In the genomic region with DNA sequence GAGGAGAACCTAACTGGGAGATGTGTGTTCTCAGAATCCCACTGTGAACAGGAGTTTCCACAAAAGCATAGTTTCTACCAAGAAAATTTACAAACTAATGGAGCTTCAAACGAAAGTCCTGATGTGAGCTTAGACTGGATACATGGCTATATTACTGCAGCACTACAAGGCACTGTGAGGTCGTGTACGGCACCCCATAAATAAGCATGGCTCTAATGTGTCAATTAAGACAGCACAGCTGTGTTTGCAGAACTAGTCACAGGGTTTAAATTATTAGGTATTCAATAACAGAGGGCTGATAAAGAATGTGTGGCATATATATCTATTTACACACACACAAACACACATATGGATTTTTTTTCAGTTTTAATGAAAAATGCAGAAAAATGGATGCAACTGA, we compare ENCODE assay signal across 22 mouse cellular contexts. TPM values are rescaled to one million over a fixed set of nuclear protein-coding genes. Genes with fewer than 3 reads are reported as not detected.
DNase-seq lines count a peak whose midpoint lies in the region; ATAC-seq and TF ChIP-seq lines count a peak whose summit lies in the region.
"Had no signal": no experiment of that assay in that cellular context is flagged by ENCODE, and none has a peak within 500 bp of the region (broad histone marks: within the 10 kb centered on the region; RNA-seq: fewer than 3 reads in every experiment).

No protein-coding gene starts in this region.

- ATAC-seq in lung, embryonic 14.5 days (ENCODE audit: insufficient read depth) = peak; percentile 86
- ATAC-seq in lung, embryonic 16.5 days (ENCODE audit: low read depth) = 0 out of 2 replicates have a peak, but pooled peaks have one; percentile 51
- no peak for ATAC-seq in lung, postnatal 0 days
- no peak for ATAC-seq in heart, embryonic 12.5 days (ENCODE audit: insufficient number of reproducible peaks, low FRiP score)
- ATAC-seq: activated CD4-positive, CD25-positive, alpha-beta regulatory T cell, adult 4 months; forebrain, embryonic 13.5 days; forebrain, embryonic 15.5 days; Patski had no signal

- H3K4me3 ChIP-seq in lung, embryonic 14.5 days (ENCODE audit: low read depth, low read length) = no peak overlapping the region
- no peak overlapping the region for H3K4me3 ChIP-seq in lung, adult 2 months (replicated peaks; ENCODE audit: extremely low read depth, low read depth, low read length)
- no peak overlapping the region for H3K4me3 ChIP-seq in lung, embryonic 16.5 days (ENCODE audit: low read length)
- H3K4me3 ChIP-seq in lung, postnatal 0 days (ENCODE audit: low read depth, low read length) = no peak overlapping the region
- H3K4me3 ChIP-seq in limb, embryonic 10.5 days = no peak overlapping the region
- no peak overlapping the region for H3K4me3 ChIP-seq in heart, embryonic 12.5 days
- H3K4me3 ChIP-seq: embryonic facial prominence, embryonic 10.5 days; embryonic facial prominence, embryonic 12.5 days; forebrain, embryonic 13.5 days; forebrain, embryonic 15.5 days had no signal

- H3K9me3 ChIP-seq in lung, embryonic 14.5 days (ENCODE audit: low read depth, low read length) = no peaks in the 10 kb centered on the region
- no peaks in the 10 kb centered on the region for H3K9me3 ChIP-seq in lung, embryonic 16.5 days (ENCODE audit: control insufficient read depth, low read length)
- no peaks in the 10 kb centered on the region for H3K9me3 ChIP-seq in lung, postnatal 0 days (ENCODE audit: low read length)
- H3K9me3 ChIP-seq in limb, embryonic 10.5 days (replicated peaks) = no peaks in the 10 kb centered on the region
- 0 out of 2 replicates have a peak, but pooled peaks cover 3% of the 10 kb centered on the region for H3K9me3 ChIP-seq in heart, embryonic 12.5 days (replicated peaks)
- H3K9me3 ChIP-seq: embryonic facial prominence, embryonic 10.5 days; embryonic facial prominence, embryonic 12.5 days; forebrain, embryonic 13.5 days; forebrain, embryonic 15.5 days had no signal

- no peaks in the 10 kb centered on the region for H3K27me3 ChIP-seq in lung, embryonic 14.5 days (ENCODE audit: insufficient read depth, low read length)
- H3K27me3 ChIP-seq in lung, embryonic 16.5 days (ENCODE audit: control insufficient read depth, insufficient read depth, low read depth, low read length) = no peaks in the 10 kb centered on the region
- H3K27me3 ChIP-seq in lung, postnatal 0 days (replicated peaks; ENCODE audit: insufficient read depth, low read length) = no peaks in the 10 kb centered on the region
- H3K27me3 ChIP-seq in limb, embryonic 10.5 days (ENCODE audit: low read depth, poor library complexity, severe bottlenecking) = no peaks in the 10 kb centered on the region
- H3K27me3 ChIP-seq in heart, embryonic 12.5 days (replicated peaks) = no peaks in the 10 kb centered on the region
- H3K27me3 ChIP-seq: embryonic facial prominence, embryonic 12.5 days; forebrain, embryonic 13.5 days; forebrain, embryonic 15.5 days; Patski had no signal

- H3K4me2 ChIP-seq in lung, embryonic 14.5 days = no peak overlapping the region
- H3K4me2 ChIP-seq in lung, embryonic 16.5 days (ENCODE audit: low read depth, low read length) = no peak overlapping the region
- no peak overlapping the region for H3K4me2 ChIP-seq in lung, postnatal 0 days (replicated peaks; ENCODE audit: low read depth, low read length)
- no peak overlapping the region for H3K4me2 ChIP-seq in heart, embryonic 12.5 days
- H3K4me2 ChIP-seq: embryonic facial prominence, embryonic 12.5 days; forebrain, embryonic 13.5 days; forebrain, embryonic 15.5 days had no signal

- 33% methylated on average over 3 of the region's 3 CpGs for WGBS in lung, embryonic 14.5 days
- 71% methylated on average over 3 of the region's 3 CpGs for WGBS in lung, adult 2 months
- WGBS in lung, embryonic 16.5 days = 51% methylated on average over 3 of the region's 3 CpGs
- 58% methylated on average over 3 of the region's 3 CpGs for WGBS in lung, postnatal 0 days
- 54% methylated on average over 3 of the region's 3 CpGs for WGBS in limb, embryonic 10.5 days
- 86% methylated on average over 3 of the region's 3 CpGs for WGBS in heart, embryonic 12.5 days

- no peaks in the 10 kb centered on the region for H3K36me3 ChIP-seq in lung, embryonic 14.5 days (ENCODE audit: insufficient read depth)
- H3K36me3 ChIP-seq in lung, embryonic 16.5 days (ENCODE audit: control insufficient read depth, insufficient read depth, low read length) = no peaks in the 10 kb centered on the region
- no peaks in the 10 kb centered on the region for H3K36me3 ChIP-seq in lung, postnatal 0 days (ENCODE audit: insufficient read depth, low read length)
- no peaks in the 10 kb centered on the region for H3K36me3 ChIP-seq in limb, embryonic 10.5 days
- H3K36me3 ChIP-seq in heart, embryonic 12.5 days = no peaks in the 10 kb centered on the region
- H3K36me3 ChIP-seq: embryonic facial prominence, embryonic 10.5 days; embryonic facial prominence, embryonic 12.5 days; forebrain, embryonic 15.5 days had no signal

- TF ChIP-seq EP300 in lung, postnatal 0 days (IDR thresholded peaks at IDR 0.05) = no peak

- H3K4me1 ChIP-seq in lung, embryonic 14.5 days (ENCODE audit: insufficient read depth) = 0 out of 2 replicates have a peak, but pooled peaks cover 5% of the 10 kb centered on the region
- H3K4me1 ChIP-seq in lung, adult 2 months (ENCODE audit: control insufficient read depth, insufficient read depth, low read length) = no peaks in the 10 kb centered on the region
- H3K4me1 ChIP-seq in lung, embryonic 16.5 days (replicated peaks; ENCODE audit: control insufficient read depth, insufficient read depth, low read length) = no peaks in the 10 kb centered on the region
- H3K4me1 ChIP-seq in lung, postnatal 0 days (ENCODE audit: insufficient read depth, low read depth, low read length) = no peaks in the 10 kb centered on the region
- H3K4me1 ChIP-seq in limb, embryonic 10.5 days = peaks cover 22% of the 10 kb centered on the region
- no peaks in the 10 kb centered on the region for H3K4me1 ChIP-seq in heart, embryonic 12.5 days (replicated peaks)
- H3K4me1 ChIP-seq: embryonic facial prominence, embryonic 12.5 days; forebrain, embryonic 13.5 days; forebrain, embryonic 15.5 days had no signal

- TF ChIP-seq POLR2A in lung, adult 2 months (IDR thresholded peaks at IDR 0.05; ENCODE audit: borderline replicate concordance, extremely low read depth, low read depth, low read length) = no peak

- no peak overlapping the region for H3K9ac ChIP-seq in lung, embryonic 14.5 days
- H3K9ac ChIP-seq in lung, embryonic 16.5 days (ENCODE audit: low read length) = no peak overlapping the region
- no peak overlapping the region for H3K9ac ChIP-seq in lung, postnatal 0 days (replicated peaks; ENCODE audit: low read depth)
- no peak overlapping the region for H3K9ac ChIP-seq in heart, embryonic 12.5 days
- H3K9ac ChIP-seq: embryonic facial prominence, embryonic 12.5 days; forebrain, embryonic 13.5 days; forebrain, embryonic 15.5 days had no signal

- no peak overlapping the region for H3K27ac ChIP-seq in lung, embryonic 14.5 days (ENCODE audit: low read depth)
- no peak overlapping the region for H3K27ac ChIP-seq in lung, embryonic 16.5 days (ENCODE audit: low read length)
- H3K27ac ChIP-seq in lung, postnatal 0 days (ENCODE audit: low read length) = no peak overlapping the region
- H3K27ac ChIP-seq in limb, embryonic 10.5 days = no peak overlapping the region
- H3K27ac ChIP-seq in heart, embryonic 12.5 days (ENCODE audit: poor library complexity, severe bottlenecking) = no peak overlapping the region
- H3K27ac ChIP-seq: embryonic facial prominence, embryonic 10.5 days; embryonic facial prominence, embryonic 12.5 days; forebrain, embryonic 13.5 days; forebrain, embryonic 15.5 days had no signal

- peak; percentile 71 for DNase-seq in lung, embryonic 14.5 days
- no peak for DNase-seq in lung, adult 2 months
- DNase-seq in lung, postnatal 0 days (ENCODE audit: low spot score) = no peak
- peak; percentile 41 for DNase-seq in limb, embryonic 10.5 days (ENCODE audit: low spot score)
- no peak for DNase-seq in MN1 (ENCODE audit: low spot score)
- DNase-seq: adrenal gland, adult 8-10 months; adrenal gland, postnatal 14 days; adrenal gland, postnatal 36 days; cerebellum, adult 11-12 months; cerebellum, adult 2 months; cerebellum, adult 9-10 months; cerebellum, postnatal 10 days; cerebellum, postnatal 25 days had no signal

- TF ChIP-seq CTCF in lung, embryonic 14.5 days (IDR thresholded peaks at IDR 0.05; ENCODE audit: low read depth) = no peak
- no peak for TF ChIP-seq CTCF in lung, adult 2 months (IDR thresholded peaks at IDR 0.05; ENCODE audit: insufficient read depth, low read length)
- TF ChIP-seq CTCF in lung, postnatal 0 days (IDR thresholded peaks at IDR 0.05) = no peak

RNA-seq across cellular contexts. Expression of gene Ccdc170, which starts 1.4 kb away (rescaled TPM):
- polyA plus RNA-seq in lung, embryonic 14.5 days (2014; fragmentation: Nextera tagmentation; extraction: Ambion mirVana) = 0.12 TPM in 2 replicates
- 1.5 and 2.5 TPM in 2 replicates for polyA plus RNA-seq in lung, adult 2 months (2012; rRNA removed)
- 0.43 and 0.97 TPM in 2 replicates for polyA plus RNA-seq in lung, embryonic 16.5 days (2015; fragmentation: Nextera tagmentation; extraction: Ambion mirVana)
- 2.1 and 2.6 TPM in 2 replicates for polyA plus RNA-seq in lung, postnatal 0 days (2015; fragmentation: Nextera tagmentation; extraction: Ambion mirVana)
- polyA plus RNA-seq in limb, embryonic 10.5 days (2016; fragmentation: Nextera tagmentation; extraction: Ambion mirVana) = 0.09 TPM in 1 of 2 replicates, not detected in the other
- polyA plus RNA-seq in heart, embryonic 12.5 days (2016; fragmentation: Nextera tagmentation; extraction: Ambion mirVana) = not detected in 2 replicates
- polyA plus RNA-seq: activated CD4-positive, CD25-positive, alpha-beta regulatory T cell, adult 4 months; forebrain, embryonic 11.5 days had no signal

RNA-seq across cellular contexts. Expression of gene Armt1, which starts 48.7 kb away (rescaled TPM):
- polyA plus RNA-seq in lung, embryonic 14.5 days (2014; fragmentation: Nextera tagmentation; extraction: Ambion mirVana) = 20.7 and 21.1 TPM in 2 replicates
- 4.3 and 7.2 TPM in 2 replicates for polyA plus RNA-seq in lung, adult 2 months (2012; rRNA removed)
- 19.5 and 22.3 TPM in 2 replicates for polyA plus RNA-seq in lung, embryonic 16.5 days (2015; fragmentation: Nextera tagmentation; extraction: Ambion mirVana)
- 9.0 and 10.2 TPM in 2 replicates for polyA plus RNA-seq in lung, postnatal 0 days (2015; fragmentation: Nextera tagmentation; extraction: Ambion mirVana)
- polyA plus RNA-seq in limb, embryonic 10.5 days (2016; fragmentation: Nextera tagmentation; extraction: Ambion mirVana) = 30.7 and 33.6 TPM in 2 replicates
- 17.5 and 19.4 TPM in 2 replicates for polyA plus RNA-seq in heart, embryonic 12.5 days (2016; fragmentation: Nextera tagmentation; extraction: Ambion mirVana)

RNA-seq across cellular contexts. Expression of gene Rmnd1, which starts 48.7 kb away (rescaled TPM):
- 46.0 and 46.3 TPM in 2 replicates for polyA plus RNA-seq in lung, embryonic 14.5 days (2014; fragmentation: Nextera tagmentation; extraction: Ambion mirVana)
- polyA plus RNA-seq in lung, adult 2 months (2012; rRNA removed) = 11.1 and 16.5 TPM in 2 replicates
- 39.1 and 44.8 TPM in 2 replicates for polyA plus RNA-seq in lung, embryonic 16.5 days (2015; fragmentation: Nextera tagmentation; extraction: Ambion mirVana)
- 16.5 and 17.9 TPM in 2 replicates for polyA plus RNA-seq in lung, postnatal 0 days (2015; fragmentation: Nextera tagmentation; extraction: Ambion mirVana)
- 49.2 and 55.1 TPM in 2 replicates for polyA plus RNA-seq in limb, embryonic 10.5 days (2016; fragmentation: Nextera tagmentation; extraction: Ambion mirVana)
- polyA plus RNA-seq in heart, embryonic 12.5 days (2016; fragmentation: Nextera tagmentation; extraction: Ambion mirVana) = 91.8 and 92.9 TPM in 2 replicates

Comparison
In these comparisons a context has a peak if more than half of its experiments do, and no peak if none do; other contexts are left out.
1. ATAC-seq: peak in lung, embryonic 14.5 days (single experiment) and lung, embryonic 16.5 days (single experiment); none in lung, postnatal 0 days (single experiment) and heart, embryonic 12.5 days (single experiment).
2. DNase-seq: peak in lung, embryonic 14.5 days (single experiment) and limb, embryonic 10.5 days (single experiment); none in lung, adult 2 months (single experiment), lung, postnatal 0 days (single experiment) and MN1 (single experiment).